Mouse (Mus musculus) intestine, postnatal 0 days (tissue): ENCODE results near the gene Cd80. TPM values are rescaled to one million over a fixed set of nuclear protein-coding genes. Genes with fewer than 3 reads are reported as not detected.
A peak's percentile ranks its signal among the peaks of the same experiment; 100 is the strongest.

Experiments
- ATAC-seq: fragments of 200-750 bp; cut with Nextera tagmentation; 2 replicates; pipeline ENCODE4 v1.8.0; 2017; ENCODE audit warnings: mild to moderate bottlenecking, moderate TSS enrichment, moderate library complexity
- H3K27ac ChIP-seq: fragments of 300-500 bp; sonication (generic); 2 replicates; pipeline ENCODE4 v1.5.1; 2014; ENCODE audit warnings: mild to moderate bottlenecking, low read depth, low read length, moderate library complexity
- H3K27me3 ChIP-seq: fragments of 300-500 bp; sonication (generic); replicated peaks from 2 replicates; pipeline ENCODE4 v1.6.1; 2014; ENCODE audit warnings: low read length, mixed read lengths; ENCODE audit not compliant: control insufficient read depth, insufficient read depth
- H3K36me3 ChIP-seq: fragments of 300-500 bp; sonication (generic); 2 replicates; pipeline ENCODE4 v1.6.1; 2014; ENCODE audit warnings: mild to moderate bottlenecking, moderate library complexity; ENCODE audit not compliant: control insufficient read depth, insufficient read depth
- H3K4me1 ChIP-seq: fragments of 300-500 bp; sonication (generic); replicated peaks from 2 replicates; pipeline ENCODE4 v1.6.1; 2014; ENCODE audit warnings: antibody characterized with exemption, low read length, mixed read lengths; ENCODE audit not compliant: control insufficient read depth, insufficient read depth
- H3K4me2 ChIP-seq: fragments of 300-500 bp; sonication (generic); replicated peaks from 2 replicates; pipeline ENCODE4 v1.6.1; 2014; ENCODE audit warnings: low read depth, mild to moderate bottlenecking, moderate library complexity
- H3K4me3 ChIP-seq: fragments of 300-500 bp; sonication (generic); 2 replicates; pipeline ENCODE4 v1.5.1; 2014; ENCODE audit warnings: low read depth, low read length
- H3K9ac ChIP-seq: fragments of 300-500 bp; sonication (generic); 2 replicates; pipeline ENCODE4 v1.6.1; 2014; ENCODE audit warnings: mild to moderate bottlenecking, low read depth, low read length
- H3K9me3 ChIP-seq: fragments of 300-500 bp; sonication (generic); 2 replicates; pipeline ENCODE4 v1.6.1; 2016; ENCODE audit warnings: mixed run types; ENCODE audit not compliant: control insufficient read depth
- CTCF ChIP-seq: sonication (generic); IDR thresholded peaks from 2 replicates; pipeline ENCODE4 v1.5.1; 2016; ENCODE audit warnings: low read depth, mild to moderate bottlenecking, control low read depth, antibody characterized with exemption, moderate library complexity
- WGBS: fragments of 180-500 bp; shearing (Covaris S2); extraction: QIAGEN DNeasy Blood & Tissue Kit; methylation state at CpG from one replicate; pipeline ENCODE4 v1.1.7; 2014; 5-methylcytosine and 5-hydroxymethylcytosine counted together
- polyA plus RNA-seq: library from polyadenylated mRNA; unstranded; fragments of >200 nt; fragmentation: Nextera tagmentation; extraction: Ambion mirVana; gene quantifications from 2 replicates; pipeline ENCODE4 v1.2.1, GENCODE M21; 2015

Gene Cd80
- polyA plus RNA-seq, 1 experiment from 2014 or later = 0.23 TPM

- no peak overlapping the region for H3K9ac ChIP-seq
- no peaks in the 10 kb centered on the region for H3K36me3 ChIP-seq
- no peaks in the 10 kb centered on the region for H3K4me1 ChIP-seq
- WGBS = 83% methylated on average over 2 of the region's 2 CpGs
- no peak overlapping the region for H3K27ac ChIP-seq
- no peak overlapping the region for H3K4me2 ChIP-seq
- ATAC-seq = no peak
- no peaks in the 10 kb centered on the region for H3K27me3 ChIP-seq
- H3K9me3 ChIP-seq = no peaks in the 10 kb centered on the region
- no peak for TF ChIP-seq CTCF
- no peak overlapping the region for H3K4me3 ChIP-seq
These were observed 30.0 kb upstream of the Cd80 start for GRCm38 (mm10) chr16:38425374-38425773.

DNA sequence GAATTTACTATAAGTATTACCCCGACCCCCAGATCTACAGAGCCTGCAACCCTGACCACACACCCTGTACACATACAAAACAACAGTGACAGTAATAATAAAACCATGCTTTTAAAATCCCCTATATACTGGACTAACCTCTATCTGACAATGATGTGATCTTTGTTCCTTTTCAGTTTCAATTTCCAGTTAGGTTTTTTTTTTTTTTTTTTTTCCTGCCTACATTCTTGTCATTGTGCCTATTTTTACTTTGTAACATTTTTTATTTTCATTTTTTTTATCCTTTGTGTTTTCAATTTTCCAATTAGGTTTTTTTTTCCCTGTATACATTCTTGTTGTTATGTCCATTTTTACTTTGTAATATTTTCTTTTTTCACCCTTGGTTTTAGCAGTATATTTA, 29.6 kb upstream of the Cd80 start:
- Histone ChIP-seq H3K36me3 (no peaks in the 10 kb centered on the region), H3K9ac (no peak overlapping the region), H3K4me2 (no peak overlapping the region), H3K27me3 (no peaks in the 10 kb centered on the region), H3K9me3 (no peaks in the 10 kb centered on the region), H3K4me1 (no peaks in the 10 kb centered on the region), H3K27ac (no peak overlapping the region), H3K4me3 (no peak overlapping the region)
- 80% methylated on average over 1 of the region's 1 CpGs for WGBS
- no peak for TF ChIP-seq CTCF
- no peak for ATAC-seq

DNA sequence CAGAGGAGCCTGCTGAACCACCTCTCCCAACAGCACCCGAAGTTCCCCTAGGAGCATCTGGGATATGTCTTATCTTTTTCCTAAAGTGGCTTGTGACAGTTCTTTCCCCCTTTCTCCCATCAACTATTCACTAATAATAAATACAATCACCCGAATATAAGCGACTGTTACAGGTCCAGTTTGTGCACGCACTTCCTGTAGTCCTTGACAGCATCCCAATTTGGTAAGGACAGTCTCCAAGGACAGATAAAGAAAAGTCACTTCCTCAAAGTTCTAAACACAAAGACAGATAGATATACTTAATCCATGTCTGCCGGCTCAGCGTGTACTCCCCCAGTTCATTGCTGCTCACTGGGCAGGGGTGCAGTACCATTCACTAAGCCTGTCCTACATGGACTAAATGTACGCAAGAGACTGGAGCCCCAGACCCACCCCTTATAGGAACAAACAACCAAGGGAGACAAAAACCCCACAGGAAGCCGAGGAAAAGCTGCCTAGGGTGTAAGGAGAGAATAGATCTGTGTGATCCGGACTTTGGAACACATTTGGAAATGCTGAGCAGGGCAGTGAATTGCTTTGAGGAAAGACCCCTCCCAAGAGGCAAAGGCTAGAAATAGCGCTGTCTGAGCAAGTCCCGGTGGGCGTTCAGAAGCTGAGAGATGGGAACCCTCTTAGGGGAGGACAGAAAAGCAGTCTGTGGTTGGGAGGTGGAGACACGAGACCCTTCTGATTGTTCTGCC, 23.7 kb upstream of the Cd80 start:
- Histone ChIP-seq H3K36me3 (no peaks in the 10 kb centered on the region), H3K9ac (no peak overlapping the region), H3K27me3 (no peaks in the 10 kb centered on the region), H3K27ac (no peak overlapping the region), H3K4me3 (no peak overlapping the region), H3K9me3 (no peaks in the 10 kb centered on the region), H3K4me1 (peaks cover 4% of the 10 kb centered on the region; the same call in 1 of the 2 replicates), H3K4me2 (no peak overlapping the region)
- no peak for ATAC-seq
- TF ChIP-seq CTCF = no peak
- WGBS = 47% methylated on average over 13 of the region's 13 CpGs

DNA sequence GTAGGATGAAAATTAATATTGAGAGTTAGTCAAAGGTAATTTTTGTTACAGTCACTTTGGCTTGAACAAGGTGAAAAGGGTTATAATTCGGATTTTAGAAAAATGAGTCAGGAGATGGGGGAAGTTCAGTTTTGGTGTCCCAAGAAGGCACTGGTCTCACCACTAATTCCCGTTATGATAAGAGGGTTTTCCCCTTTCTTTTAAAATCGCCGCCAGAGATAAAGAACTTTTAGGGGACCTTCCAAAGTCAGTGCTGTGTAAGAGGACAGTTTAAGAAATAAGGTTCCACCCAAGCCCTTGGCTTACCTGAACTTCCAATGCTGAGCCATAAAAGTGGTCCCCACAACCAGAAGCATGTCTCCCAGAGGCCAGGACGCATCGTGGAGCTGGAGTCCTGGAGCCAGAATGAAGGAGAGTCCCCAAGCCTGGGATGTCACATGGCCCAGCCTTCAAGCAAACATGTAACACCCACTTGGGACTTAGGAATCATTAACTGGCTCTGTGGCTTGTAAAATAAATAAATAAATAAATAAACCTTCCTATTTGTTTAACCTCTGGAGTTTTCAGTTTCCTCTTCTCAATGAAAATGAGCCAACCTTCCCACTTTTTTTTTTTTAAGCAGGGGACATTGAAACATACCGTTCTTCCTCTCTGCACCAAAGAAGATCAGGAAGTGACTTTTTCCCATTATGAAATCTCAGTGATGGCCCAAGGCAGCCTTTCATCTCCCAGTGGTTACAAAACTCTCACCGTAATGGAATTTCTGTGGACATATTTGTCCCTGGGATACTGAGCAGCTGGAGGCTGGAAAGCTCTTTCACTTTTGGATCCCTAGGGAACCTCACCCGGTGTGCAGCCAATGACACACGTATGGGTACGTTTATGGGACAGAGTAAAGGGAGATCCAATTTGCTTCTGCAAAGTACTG, 22.6 kb upstream of the Cd80 start, which contains the start of gene Pla1a:
Gene Pla1a (minus strand): TSS at position 648 of the 928 bp plus-strand sequence.
- WGBS = 59% methylated on average over 11 of the region's 11 CpGs
- H3K4me1 ChIP-seq = peaks cover 4% of the 10 kb centered on the region; the same call in 1 of the 2 replicates
- no peak within 1 kb of the TSS for H3K4me2 ChIP-seq
- H3K9me3 ChIP-seq = no peaks in the 10 kb centered on the region
- H3K27me3 ChIP-seq = no peaks in the 10 kb centered on the region
- H3K4me3 ChIP-seq = no peak within 1 kb of the TSS
- no peak for TF ChIP-seq CTCF
- no peak within 1 kb of the TSS for H3K27ac ChIP-seq
- H3K9ac ChIP-seq = no peak within 1 kb of the TSS
- ATAC-seq = peak; percentile 47; the same call in 1 of the 2 replicates
- no peaks in the 10 kb centered on the region for H3K36me3 ChIP-seq

GRCm38 (mm10) chr16:38433514-38433913, 21.8 kb upstream of the Cd80 start:
- ATAC-seq = no peak

GRCm38 (mm10) chr16:38434295-38434795, 21.0 kb upstream of the Cd80 start:
- no peak for TF ChIP-seq CTCF
- WGBS = 84% methylated on average over 4 of the region's 4 CpGs
- Histone ChIP-seq H3K36me3 (no peaks in the 10 kb centered on the region), H3K4me2 (no peak overlapping the region), H3K27ac (no peak overlapping the region), H3K4me1 (peaks cover 4% of the 10 kb centered on the region; the same call in 1 of the 2 replicates), H3K27me3 (no peaks in the 10 kb centered on the region), H3K9ac (no peak overlapping the region), H3K9me3 (no peaks in the 10 kb centered on the region), H3K4me3 (no peak overlapping the region)
- ATAC-seq = no peak

More at GRCm38 (mm10) chr16:38433514-38433913, 21.8 kb upstream of the Cd80 start:
- Histone ChIP-seq H3K4me1 (peaks cover 4% of the 10 kb centered on the region; the same call in 1 of the 2 replicates), H3K9ac (no peak overlapping the region), H3K27me3 (no peaks in the 10 kb centered on the region), H3K4me2 (no peak overlapping the region), H3K27ac (no peak overlapping the region), H3K36me3 (no peaks in the 10 kb centered on the region), H3K9me3 (no peaks in the 10 kb centered on the region), H3K4me3 (no peak overlapping the region)
- no peak for TF ChIP-seq CTCF
- WGBS = 91% methylated on average over 8 of the region's 8 CpGs
